Mouse (Mus musculus): Measurements from ENCODE around the gene Fam102a.

Fam102a gene

GRCm38 (mm10) chr2:32610610-32611229 lies 75.6 kb downstream of the Fam102a start:
- peak; percentile 66 to 69 for DNase-seq

DNA sequence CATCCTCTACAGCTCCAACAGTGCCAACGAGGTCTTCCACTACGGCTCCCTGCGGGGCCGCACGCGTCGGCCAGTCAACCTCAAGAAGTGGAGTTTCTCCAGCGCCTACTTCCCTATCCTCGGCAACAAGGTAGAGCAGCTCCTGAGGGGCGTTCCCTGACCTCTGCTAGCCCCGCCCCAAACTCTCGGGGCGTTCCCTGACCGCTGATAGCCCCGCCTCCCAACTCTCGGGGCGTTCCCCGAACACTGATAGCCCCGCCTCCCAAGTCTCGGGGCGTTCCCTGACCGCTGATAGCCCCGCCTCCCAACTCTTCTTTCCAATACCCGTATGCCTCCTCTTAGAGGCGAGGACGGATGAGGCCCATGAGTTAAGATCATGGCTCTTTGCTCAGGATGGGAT lies 77.1 kb downstream of the Fam102a start:
- no peak for DNase-seq

DNA sequence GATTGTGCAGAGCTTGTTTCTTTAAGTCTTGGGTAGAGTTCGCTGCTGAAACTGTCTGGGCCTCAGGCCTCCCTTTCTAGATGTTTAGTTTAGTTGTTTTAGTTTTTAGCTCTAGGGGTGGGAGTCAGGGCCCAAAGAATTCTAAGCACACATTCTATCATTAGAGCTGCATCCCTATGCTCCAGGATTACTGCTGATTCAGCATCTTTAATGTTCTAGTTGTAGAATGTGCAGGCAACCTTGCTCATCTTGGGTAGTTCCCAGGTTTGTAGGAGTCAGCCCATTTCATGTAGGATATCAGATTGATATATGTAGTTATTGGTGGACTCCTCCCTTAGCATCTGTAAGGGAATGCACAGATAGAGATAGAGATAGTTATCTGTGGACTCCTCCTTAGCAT lies 82.0 kb downstream of the Fam102a start:
- DNase-seq: no peak

- no peak for DNase-seq
Measured at GRCm38 (mm10) chr2:32617601-32618000, 82.5 kb downstream of the Fam102a start.

DNA sequence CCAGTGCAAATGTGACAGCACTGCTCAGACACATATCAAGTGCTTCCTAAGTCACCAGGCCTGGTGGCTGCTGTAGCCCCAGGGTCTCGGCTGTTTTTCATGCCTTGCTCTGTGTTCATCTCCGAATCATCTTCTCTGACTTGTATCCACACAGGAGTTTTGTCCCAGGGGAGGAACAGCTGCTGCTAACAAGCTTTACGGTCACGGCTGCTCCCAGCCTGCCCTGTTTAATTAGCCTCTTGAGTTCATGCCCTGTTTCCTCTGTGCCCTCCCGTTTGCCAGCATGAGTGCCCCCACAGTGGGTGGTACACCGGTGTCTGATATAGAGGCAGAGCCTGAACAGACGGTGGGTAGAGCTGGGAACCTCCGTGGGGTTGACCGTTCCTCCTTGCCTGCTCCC lies 82.9 kb downstream of the Fam102a start:
- DNase-seq: no peak
